8 mouse cellular contexts compared by ENCODE assay signal in the genomic region with DNA sequence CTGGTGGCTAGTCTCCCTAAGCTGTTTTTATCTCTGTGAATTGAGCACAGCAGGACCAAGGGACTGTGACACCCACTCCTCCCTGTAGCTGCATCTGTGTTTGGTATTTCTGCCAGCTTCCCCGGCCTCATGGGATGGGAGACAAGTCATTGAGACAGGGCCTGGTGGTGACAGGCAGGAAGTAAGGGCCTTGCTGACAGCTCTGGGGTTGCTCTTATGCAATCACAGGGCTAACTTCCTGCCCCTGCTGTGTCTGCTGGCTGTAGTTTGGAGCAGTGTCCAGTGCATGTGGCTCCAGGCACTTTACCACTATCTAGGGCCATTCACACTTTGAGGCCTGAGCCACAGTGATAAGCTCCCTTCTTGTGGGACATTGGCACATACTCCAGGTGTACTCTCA. TPM values are rescaled to one million over a fixed set of nuclear protein-coding genes. Genes with fewer than 3 reads are reported as not detected.
DNase-seq lines count a peak whose midpoint lies in the region; ATAC-seq and TF ChIP-seq lines count a peak whose summit lies in the region.

No protein-coding gene starts in this region.

- peak; percentile 59 for DNase-seq in adrenal gland, adult 2 months
- DNase-seq in adrenal gland, adult 18-20 months (ENCODE audit: low spot score in 2 of 2) = no peak
- no peak for DNase-seq in G1E (ENCODE audit: low spot score)
- DNase-seq in heart, postnatal 14 days = peak; percentile 64 to 65
- DNase-seq in liver, embryonic 14.5 days (ENCODE audit: low read depth in 3 of 3, low spot score in 3 of 3) = no peak
- peak; percentile 27 for DNase-seq in thymus, postnatal 25 days
- no peak for DNase-seq in hindbrain, embryonic 14.5 days (ENCODE audit: low spot score)
- DNase-seq in forebrain, embryonic 14.5 days (ENCODE audit: low spot score) = no peak

- 11% methylated on average over 1 of the region's 1 CpGs for WGBS in liver, embryonic 14.5 days (ENCODE audit: insufficient replicate concordance)
- 82% methylated on average over 1 of the region's 1 CpGs for WGBS in hindbrain, embryonic 14.5 days
- 74% methylated on average over 1 of the region's 1 CpGs for WGBS in forebrain, embryonic 14.5 days

- H3K27ac ChIP-seq in liver, embryonic 14.5 days = no peak overlapping the region
- no peak overlapping the region for H3K27ac ChIP-seq in hindbrain, embryonic 14.5 days
- no peak overlapping the region for H3K27ac ChIP-seq in forebrain, embryonic 14.5 days (ENCODE audit: low read depth, low read length)

- no peak overlapping the region for H3K9ac ChIP-seq in liver, embryonic 14.5 days (replicated peaks)
- no peak overlapping the region for H3K9ac ChIP-seq in hindbrain, embryonic 14.5 days
- H3K9ac ChIP-seq in forebrain, embryonic 14.5 days (ENCODE audit: low read length) = no peak overlapping the region

- peak; percentile 55 for ATAC-seq in G1E (ENCODE audit: extremely low read depth, insufficient number of reproducible peaks, low FRiP score, poor library complexity, severe bottlenecking)
- ATAC-seq in liver, embryonic 14.5 days (ENCODE audit: insufficient read depth) = 0 out of 2 replicates have a peak, but pooled peaks have one; percentile 33
- ATAC-seq in hindbrain, embryonic 14.5 days (ENCODE audit: low FRiP score) = no peak
- no peak for ATAC-seq in forebrain, embryonic 14.5 days

- peaks cover 60% of the 10 kb centered on the region for H3K27me3 ChIP-seq in G1E (ENCODE audit: insufficient read depth, low read length)
- H3K27me3 ChIP-seq in liver, embryonic 14.5 days (ENCODE audit: control insufficient read depth, insufficient read depth, low read length) = no peaks in the 10 kb centered on the region
- H3K27me3 ChIP-seq in hindbrain, embryonic 14.5 days (ENCODE audit: control insufficient read depth, insufficient read depth, low read length) = no peaks in the 10 kb centered on the region
- H3K27me3 ChIP-seq in forebrain, embryonic 14.5 days (replicated peaks; ENCODE audit: control insufficient read depth, insufficient read depth, low read length) = no peaks in the 10 kb centered on the region

- no peak overlapping the region for H3K4me3 ChIP-seq in G1E (ENCODE audit: low read depth, low read length)
- no peak overlapping the region for H3K4me3 ChIP-seq in liver, embryonic 14.5 days (ENCODE audit: insufficient read depth in 1 of 2, low read depth in 2 of 2, low read length in 2 of 2)
- no peak overlapping the region for H3K4me3 ChIP-seq in hindbrain, embryonic 14.5 days (replicated peaks; ENCODE audit: low read length)
- H3K4me3 ChIP-seq in forebrain, embryonic 14.5 days (ENCODE audit: low read depth, low read length) = no peak overlapping the region

- no peaks in the 10 kb centered on the region for H3K9me3 ChIP-seq in G1E (replicated peaks)
- H3K9me3 ChIP-seq in liver, embryonic 14.5 days (ENCODE audit: control insufficient read depth, low read length) = no peaks in the 10 kb centered on the region
- H3K9me3 ChIP-seq in hindbrain, embryonic 14.5 days (ENCODE audit: control insufficient read depth, low read length) = no peaks in the 10 kb centered on the region
- no peaks in the 10 kb centered on the region for H3K9me3 ChIP-seq in forebrain, embryonic 14.5 days (replicated peaks; ENCODE audit: control insufficient read depth, low read length)

- no peak for TF ChIP-seq EP300 in liver, embryonic 14.5 days (IDR thresholded peaks at IDR 0.05; ENCODE audit: low read depth)

- H3K4me2 ChIP-seq in liver, embryonic 14.5 days (ENCODE audit: low read depth) = no peak overlapping the region
- H3K4me2 ChIP-seq in hindbrain, embryonic 14.5 days (replicated peaks) = no peak overlapping the region
- H3K4me2 ChIP-seq in forebrain, embryonic 14.5 days (ENCODE audit: low read length) = no peak overlapping the region

- no peaks in the 10 kb centered on the region for H3K36me3 ChIP-seq in G1E (replicated peaks)
- no peaks in the 10 kb centered on the region for H3K36me3 ChIP-seq in liver, embryonic 14.5 days (replicated peaks; ENCODE audit: control insufficient read depth, insufficient read depth, low read depth)
- no peaks in the 10 kb centered on the region for H3K36me3 ChIP-seq in hindbrain, embryonic 14.5 days (replicated peaks; ENCODE audit: control insufficient read depth, insufficient read depth)
- no peaks in the 10 kb centered on the region for H3K36me3 ChIP-seq in forebrain, embryonic 14.5 days (ENCODE audit: control insufficient read depth, insufficient read depth, low read length)

- intact Hi-C loops in heart, postnatal 14 days (cut with DNase I) = no loop called here

- H3K4me1 ChIP-seq in G1E (ENCODE audit: insufficient read depth, low read depth, low read length) = peaks cover 37% of the 10 kb centered on the region
- peaks cover 0 to 10% of the 10 kb centered on the region in 2 experiments; a peak in 2 of 4 replicates for H3K4me1 ChIP-seq in liver, embryonic 14.5 days (replicated peaks; ENCODE audit: control insufficient read depth in 2 of 2, insufficient read depth in 2 of 2, low read length in 1 of 2)
- no peaks in the 10 kb centered on the region for H3K4me1 ChIP-seq in hindbrain, embryonic 14.5 days (replicated peaks; ENCODE audit: control insufficient read depth, insufficient read depth, low read length)
- H3K4me1 ChIP-seq in forebrain, embryonic 14.5 days (ENCODE audit: control insufficient read depth, insufficient read depth, low read length) = no peaks in the 10 kb centered on the region

- no peak for TF ChIP-seq CTCF in G1E (IDR thresholded peaks at IDR 0.05; ENCODE audit: low read depth, low read length)
- TF ChIP-seq CTCF in liver, embryonic 14.5 days (IDR thresholded peaks at IDR 0.05; ENCODE audit: low read depth) = 0 out of 2 replicates have a peak, but pooled peaks have one; percentile 2

RNA-seq across cellular contexts. Expression of a gene that starts 48.6 kb away (rescaled TPM):
- 10 to 100 TPM; 15.5 to 19.5 TPM for total RNA-seq in adrenal gland, adult 2 months (2021)
- 17.6 and 20.4 TPM in 2 replicates for polyA plus RNA-seq in adrenal gland, adult 2 months (2012; rRNA removed)
- 10 to 100 TPM in 1 of 2 experiments, 1 to 10 TPM in 1; 9.5 to 12.8 TPM for total RNA-seq in adrenal gland, adult 18-20 months (2021)
- total RNA-seq in G1E (2014; fragmentation: Nextera tagmentation) (0.24 and 0.45 TPM in 2 replicates), G1E (2017) (2.8 and 3.7 TPM in 2 replicates)
- 0.23 and 0.24 TPM in 2 replicates for polyA plus RNA-seq in G1E (2012)
- 10 to 100 TPM; 16.9 to 17.6 TPM for total RNA-seq in heart, postnatal 14 days (2021)
- 0.25 and 0.47 TPM in 2 replicates for polyA plus RNA-seq in liver, embryonic 14.5 days (2012; rRNA removed)
- 0.27 and 0.30 TPM in 2 replicates for polyA plus RNA-seq in liver, embryonic 14.5 days (2014; fragmentation: Nextera tagmentation; extraction: Ambion mirVana)
- polyA plus RNA-seq in hindbrain, embryonic 14.5 days (2014; fragmentation: Nextera tagmentation; extraction: Ambion mirVana) = 1.4 and 2.0 TPM in 2 replicates
- polyA plus RNA-seq in forebrain, embryonic 14.5 days (2014; fragmentation: Nextera tagmentation; extraction: Ambion mirVana) = 0.79 and 0.95 TPM in 2 replicates

Comparison
In these comparisons a context has a peak if more than half of its experiments do, and no peak if none do; other contexts are left out.
1. DNase-seq: peak in adrenal gland, adult 2 months (single experiment), heart, postnatal 14 days (2 of 2) and thymus, postnatal 25 days (single experiment); none in adrenal gland, adult 18-20 months (0 of 2), G1E (single experiment), liver, embryonic 14.5 days (0 of 3), hindbrain, embryonic 14.5 days (single experiment) and forebrain, embryonic 14.5 days (single experiment).
2. ATAC-seq: peak in G1E (single experiment) and liver, embryonic 14.5 days (single experiment); none in hindbrain, embryonic 14.5 days (single experiment) and forebrain, embryonic 14.5 days (single experiment).